Mouse (Mus musculus) megakaryocyte, embryonic 14.5 days (primary cell): ENCODE measurements around the gene Mast2.

Source experiments
- FLI1 ChIP-seq: IDR thresholded peaks from 2 replicates; pipeline ENCODE4 v1.6.1; 2012; ENCODE audit warnings: low read length, inconsistent platforms, mixed read lengths
- GATA1 ChIP-seq: IDR thresholded peaks from 3 replicates; pipeline ENCODE4 v1.6.1; 2012; ENCODE audit warnings: mixed read lengths, low read length, inconsistent platforms, borderline replicate concordance

DNA sequence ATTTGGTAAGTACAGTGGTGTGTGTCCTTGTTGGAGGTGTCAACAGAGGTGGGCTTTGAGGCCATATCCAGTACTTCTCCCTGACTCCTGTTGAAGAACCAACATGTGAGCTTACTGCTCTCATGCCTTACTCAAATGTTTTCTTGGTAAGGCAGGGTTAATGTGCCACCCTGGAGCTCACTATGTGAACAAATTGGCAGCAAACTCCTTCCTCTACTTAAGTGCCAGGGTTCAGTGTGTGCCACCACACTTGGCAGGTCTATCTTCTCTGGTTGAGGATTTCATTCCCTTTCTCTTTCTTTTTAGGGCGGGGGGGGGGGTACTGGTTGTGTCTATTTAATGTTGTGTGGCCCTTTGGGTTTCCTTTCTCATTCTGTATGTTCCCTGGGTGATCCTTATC is 159.4 kb downstream of the Mast2 start:
- TF ChIP-seq GATA1: no peak
- no peak for TF ChIP-seq FLI1
